Mouse (Mus musculus) left cerebral cortex, adult 2 months (tissue): ENCODE results near the gene Vwa8. TPM values are rescaled to one million over a fixed set of nuclear protein-coding genes. Genes with fewer than 3 reads are reported as not detected.

Experiments
- DNase-seq, 2 experiments: peaks; one replicate each; pipeline ENCODE4 v3.0.0; 2021 to 2022; ENCODE audit warnings: low spot score in 2 of 2, mixed read lengths in 1 of 2; ENCODE audit errors: extremely low spot score in 1 of 2
- H3K27ac ChIP-seq: fragments of 200-600 bp; 2 replicates; pipeline ENCODE4 v1.8.1; 2022
- H3K4me3 ChIP-seq: fragments of 200-600 bp; 2 replicates; pipeline ENCODE4 v1.8.1; 2022
- CTCF ChIP-seq: fragments of 200-600 bp; IDR thresholded peaks from 2 replicates; pipeline ENCODE4 v1.8.1; 2022; ENCODE audit warnings: antibody characterized with exemption, mild to moderate bottlenecking, moderate library complexity
- intact Hi-C: fragments of 180-260 bp; cut with DNase I; formaldehyde crosslinking; loops from one replicate; pipeline ENCODE4 v1.15.1; 2025
- total RNA-seq, 2 experiments: library from RNA; stranded (reverse); gene quantifications; 2 replicates each; pipeline ENCODE4 v1.2.3; 2021

Gene Vwa8
- total RNA-seq, 2 experiments from 2014 or later: 31.7 to 32.3 TPM

DNA sequence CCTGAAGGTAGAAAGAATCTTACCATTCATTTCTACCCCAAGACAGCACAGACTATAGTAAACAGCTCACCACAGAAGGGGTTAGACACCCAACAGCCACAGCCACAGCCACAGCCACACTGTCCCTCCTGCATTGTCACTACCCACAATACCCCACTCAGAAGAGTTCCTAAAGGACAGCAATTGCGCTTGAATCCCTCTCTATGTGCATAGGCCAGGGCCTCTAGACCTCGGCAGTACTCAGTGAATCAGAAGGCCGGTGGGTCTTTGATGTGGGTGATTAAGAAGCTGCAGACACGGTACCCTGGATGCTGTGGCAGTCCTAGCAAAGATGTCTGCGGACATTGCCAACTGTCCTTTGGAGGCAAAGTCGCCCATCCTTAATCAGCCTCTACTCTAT, 377.9 kb downstream of the Vwa8 start:
- intact Hi-C loops: no loop called here
- Histone ChIP-seq H3K27ac (no peak overlapping the region), H3K4me3 (no peak overlapping the region)
- TF ChIP-seq CTCF: no peak
- no peak for DNase-seq

DNA sequence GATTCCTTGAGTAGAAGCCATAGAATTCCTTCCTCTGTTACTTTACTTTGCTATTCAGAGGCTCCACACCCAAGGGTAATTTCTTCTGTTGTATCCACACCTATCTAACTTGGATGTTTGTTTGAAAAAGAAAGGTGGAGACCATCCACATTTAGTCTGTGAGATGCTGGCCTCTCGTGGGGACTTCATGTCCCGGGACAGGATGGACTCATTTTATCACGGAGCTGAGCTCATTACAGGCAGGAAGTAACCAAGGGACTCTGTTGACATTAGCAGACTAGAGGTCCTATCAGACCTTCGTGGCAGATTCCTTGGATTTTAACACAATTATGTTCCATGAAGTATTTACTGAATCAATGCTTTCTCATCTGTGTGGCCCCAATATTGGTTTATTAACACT, 379.1 kb downstream of the Vwa8 start:
- no peak; the same call in 1 of the 2 replicates for TF ChIP-seq CTCF

GRCm38 (mm10) chr14:79231677-79232076, 382.8 kb downstream of the Vwa8 start:
- no peak overlapping the region for H3K27ac ChIP-seq
- H3K4me3 ChIP-seq: no peak overlapping the region
- no peak for TF ChIP-seq CTCF
- DNase-seq: no peak
- intact Hi-C loops: no loop called here

More for the DNA sequence above, 379.1 kb downstream of the Vwa8 start:
- DNase-seq: no peak
- H3K27ac ChIP-seq: no peak overlapping the region
- intact Hi-C loops: no loop called here
- H3K4me3 ChIP-seq: no peak overlapping the region

DNA sequence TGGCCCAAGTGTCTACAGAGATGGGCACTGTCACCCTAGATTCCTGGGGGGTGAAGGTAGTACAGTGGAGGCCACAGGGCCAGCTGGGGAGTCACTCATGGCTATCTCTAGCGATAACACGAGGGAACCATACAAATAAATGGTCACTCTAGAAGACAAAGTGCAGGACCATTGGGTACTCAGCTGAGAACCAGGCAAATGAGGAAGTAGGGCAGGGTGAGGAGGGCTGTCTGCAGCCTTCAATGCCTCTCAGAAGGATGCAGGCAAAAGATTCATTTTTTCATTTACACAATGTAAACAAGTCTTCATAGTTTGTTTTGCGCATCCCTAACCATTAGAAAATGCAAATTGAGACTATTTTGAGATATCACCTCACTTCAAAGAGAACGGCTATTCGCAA, 384.8 kb downstream of the Vwa8 start:
- intact Hi-C loops: no loop called here
- no peak for DNase-seq
- no peak for TF ChIP-seq CTCF
- no peak overlapping the region for H3K27ac ChIP-seq
- H3K4me3 ChIP-seq: no peak overlapping the region

DNA sequence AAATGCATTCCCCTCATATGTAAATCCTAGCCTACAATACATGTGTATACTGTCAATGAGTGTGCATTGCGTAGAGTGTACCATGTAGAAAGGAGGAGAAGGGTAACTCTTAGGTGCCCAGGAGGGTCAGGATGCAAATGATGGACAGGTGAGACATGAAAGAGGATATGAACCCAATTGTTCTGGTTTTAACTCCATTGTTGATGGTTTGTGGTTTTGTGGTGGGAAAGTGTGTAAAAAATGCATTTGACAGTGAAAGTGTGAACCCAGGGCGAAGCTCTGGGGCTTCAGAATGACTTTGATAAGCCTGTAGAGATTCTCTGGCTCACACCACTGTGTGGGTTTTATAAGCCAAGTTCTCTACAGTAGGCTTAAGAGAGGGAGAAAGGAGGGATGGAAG, 385.7 kb downstream of the Vwa8 start:
- intact Hi-C loops: no loop called here
- Histone ChIP-seq H3K27ac (no peak overlapping the region), H3K4me3 (no peak overlapping the region)
- TF ChIP-seq CTCF: no peak
- no peak for DNase-seq

GRCm38 (mm10) chr14:79235157-79235556, 386.3 kb downstream of the Vwa8 start:
- H3K4me3 ChIP-seq: no peak overlapping the region
- intact Hi-C loops: no loop called here
- TF ChIP-seq CTCF: no peak
- no peak overlapping the region for H3K27ac ChIP-seq
- DNase-seq: no peak

DNA sequence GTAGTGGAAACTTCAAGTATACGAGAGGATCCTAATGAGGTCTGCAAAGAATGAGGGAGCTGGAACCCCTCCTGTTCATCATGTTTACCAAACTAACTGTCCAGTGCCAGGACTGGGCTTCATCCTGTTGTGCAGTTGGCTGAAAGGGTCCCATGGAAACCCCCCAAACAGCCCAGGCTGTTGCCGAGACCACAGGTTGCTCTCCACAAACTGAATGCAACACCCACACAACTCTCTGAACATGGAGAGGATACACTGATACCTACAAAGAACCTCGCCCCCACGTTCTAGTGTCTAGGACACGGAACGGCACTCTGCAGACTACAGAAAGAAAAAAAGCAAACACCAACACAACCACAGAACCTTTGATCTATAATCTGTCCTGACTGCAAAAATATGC, 387.4 kb downstream of the Vwa8 start:
- DNase-seq: no peak
- Histone ChIP-seq H3K27ac (no peak overlapping the region), H3K4me3 (no peak overlapping the region)
- TF ChIP-seq CTCF: no peak
- intact Hi-C loops: no loop called here

DNA sequence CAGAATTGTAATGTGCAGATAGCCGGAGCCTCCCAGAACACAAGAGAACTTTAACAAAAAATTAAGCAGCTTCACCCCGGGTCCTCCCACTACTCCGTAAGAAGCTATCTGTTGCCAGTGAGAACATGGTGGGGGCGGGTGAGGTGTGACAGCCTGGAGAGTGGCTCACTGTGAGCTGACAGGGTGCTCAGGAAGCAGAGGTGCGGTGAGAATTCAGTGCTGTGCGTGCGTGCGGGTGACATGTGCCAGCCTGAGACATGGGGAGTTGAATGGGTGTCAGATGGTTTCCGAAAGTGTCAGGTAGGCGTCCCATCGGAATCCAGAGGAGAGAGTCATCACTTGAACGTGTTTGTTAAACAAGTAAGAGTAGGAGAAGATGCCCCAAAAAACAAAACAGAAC, 390.6 kb downstream of the Vwa8 start:
- no peak overlapping the region for H3K27ac ChIP-seq
- no peak overlapping the region for H3K4me3 ChIP-seq
- peak; percentile 27 to 78 for DNase-seq
- no peak for TF ChIP-seq CTCF
- intact Hi-C loops: no loop called here

DNA sequence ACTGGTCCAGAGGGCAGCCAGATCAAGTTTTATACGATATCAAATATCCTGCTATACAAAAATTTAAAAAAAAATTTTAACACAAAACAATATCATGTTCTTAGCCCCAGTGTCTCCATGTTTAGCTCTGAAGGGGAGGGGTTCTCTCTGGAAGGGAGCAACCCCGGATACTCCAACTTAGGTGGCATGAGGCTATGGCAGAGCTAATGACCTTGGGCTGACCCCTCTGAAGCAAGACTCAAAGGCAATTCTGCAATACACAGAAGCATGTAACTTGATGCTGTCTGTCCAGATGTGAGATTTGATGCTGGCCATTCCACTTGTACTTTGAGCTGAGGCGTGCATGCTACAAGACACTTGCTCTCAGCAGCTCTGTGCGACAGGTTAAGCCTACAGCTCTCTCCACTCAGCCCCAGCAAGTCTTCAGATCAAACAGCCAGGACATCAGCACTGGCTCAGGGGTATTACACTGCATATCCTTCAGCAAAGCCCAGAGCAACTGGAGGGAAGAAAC, 392.3 kb downstream of the Vwa8 start:
- no peak for DNase-seq
- intact Hi-C loops: no loop called here
- H3K4me3 ChIP-seq: no peak overlapping the region
- no peak for TF ChIP-seq CTCF
- H3K27ac ChIP-seq: no peak overlapping the region

GRCm38 (mm10) chr14:79241656-79242385, 393.0 kb downstream of the Vwa8 start:
- intact Hi-C loops: no loop called here
- H3K4me3 ChIP-seq: no peak overlapping the region
- H3K27ac ChIP-seq: no peak overlapping the region
- TF ChIP-seq CTCF: no peak
- no peak for DNase-seq

GRCm38 (mm10) chr14:79242386-79242720, 393.5 kb downstream of the Vwa8 start:
- no peak for DNase-seq
- no peak for TF ChIP-seq CTCF
- Histone ChIP-seq H3K4me3 (no peak overlapping the region), H3K27ac (no peak overlapping the region)
- intact Hi-C loops: no loop called here

GRCm38 (mm10) chr14:79243038-79243883, 394.4 kb downstream of the Vwa8 start:
- DNase-seq: no peak
- TF ChIP-seq CTCF: no peak
- intact Hi-C loops: no loop called here
- Histone ChIP-seq H3K27ac (no peak overlapping the region), H3K4me3 (no peak overlapping the region)

GRCm38 (mm10) chr14:79244571-79244970, 395.7 kb downstream of the Vwa8 start:
- no peak overlapping the region for H3K27ac ChIP-seq
- DNase-seq: no peak
- no peak for TF ChIP-seq CTCF
- intact Hi-C loops: loop anchor here (1.0 kb wide), 1 partner anchor 14 kb away; no protein-coding TSS in a partner anchor
- no peak overlapping the region for H3K4me3 ChIP-seq
